Mouse (Mus musculus) neural tube, embryonic 12.5 days (tissue): ENCODE data around the gene Stx19. TPM values are rescaled to one million over a fixed set of nuclear protein-coding genes. Genes with fewer than 3 reads are reported as not detected.

Source experiments
- ATAC-seq: fragments of 200-750 bp; cut with Nextera tagmentation; 2 replicates; pipeline ENCODE4 v1.8.0; 2017; ENCODE audit warnings: low read depth, mild to moderate bottlenecking, moderate TSS enrichment, moderate library complexity; ENCODE audit not compliant: low FRiP score
- H3K27ac ChIP-seq: fragments of 300-500 bp; sonication (generic); 2 replicates; pipeline ENCODE4 v1.5.1; 2016
- H3K27me3 ChIP-seq: fragments of 300-500 bp; sonication (generic); replicated peaks from 2 replicates; pipeline ENCODE4 v1.6.1; 2016; ENCODE audit warnings: mild to moderate bottlenecking
- H3K36me3 ChIP-seq: fragments of 300-500 bp; sonication (generic); 2 replicates; pipeline ENCODE4 v1.6.1; 2016; ENCODE audit warnings: mild to moderate bottlenecking
- H3K4me1 ChIP-seq: fragments of 300-500 bp; sonication (generic); 2 replicates; pipeline ENCODE4 v1.6.1; 2016
- H3K4me2 ChIP-seq: fragments of 300-500 bp; sonication (generic); replicated peaks from 2 replicates; pipeline ENCODE4 v1.6.1; 2016; ENCODE audit warnings: mild to moderate bottlenecking
- H3K4me3 ChIP-seq: fragments of 300-500 bp; sonication (generic); 2 replicates; pipeline ENCODE4 v1.5.1; 2016
- H3K9ac ChIP-seq: fragments of 300-500 bp; sonication (generic); 2 replicates; pipeline ENCODE4 v1.6.1; 2016; ENCODE audit warnings: mild to moderate bottlenecking
- H3K9me3 ChIP-seq: fragments of 300-500 bp; sonication (generic); 2 replicates; pipeline ENCODE4 v1.6.1; 2016; ENCODE audit warnings: mild to moderate bottlenecking
- WGBS: fragments of 180-500 bp; shearing (Covaris S2); methylation state at CpG from one replicate; pipeline ENCODE4 v1.1.7; 2016; 5-methylcytosine and 5-hydroxymethylcytosine counted together
- polyA plus RNA-seq: library from polyadenylated mRNA; unstranded; fragments of >200 nt; fragmentation: Nextera tagmentation; extraction: Ambion mirVana; gene quantifications from 2 replicates; pipeline ENCODE4 v1.2.1, GENCODE M21; 2016

The Stx19 gene
- 0.65 and 0.77 TPM in 2 replicates for polyA plus RNA-seq

DNA sequence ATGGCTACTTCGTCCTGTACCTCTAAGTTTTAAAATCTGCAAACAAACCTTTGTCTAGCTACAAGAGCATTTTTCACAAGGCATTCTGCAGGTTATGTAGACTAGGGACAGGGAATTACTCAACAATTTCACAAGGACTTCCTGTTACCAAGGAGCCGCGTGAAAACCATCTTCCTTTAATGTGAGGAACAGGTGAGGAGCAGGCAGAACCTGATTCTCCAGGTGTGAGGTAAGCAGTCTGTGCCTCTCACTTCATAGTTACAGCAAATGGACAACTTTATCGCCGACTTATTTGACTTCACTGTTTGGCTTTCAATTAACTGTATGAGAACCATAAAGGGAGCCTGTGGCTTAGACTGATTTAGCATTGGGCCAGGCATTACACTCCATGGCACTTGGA, at the start of gene Stx19:
Gene Stx19, plus strand, starts transcription at position 186 of the 400 bp plus-strand sequence.
- Histone ChIP-seq H3K36me3 (0 out of 2 replicates have a peak, but pooled peaks cover 4% of the 10 kb centered on the region), H3K9me3 (no peaks in the 10 kb centered on the region), H3K27ac (no peak within 1 kb of the TSS), H3K4me2 (no peak within 1 kb of the TSS), H3K4me3 (no peak within 1 kb of the TSS), H3K27me3 (no peaks in the 10 kb centered on the region), H3K9ac (no peak within 1 kb of the TSS), H3K4me1 (no peaks in the 10 kb centered on the region)
- WGBS, result 88% methylated on average over 5 of the region's 5 CpGs
- ATAC-seq, result no peak

DNA sequence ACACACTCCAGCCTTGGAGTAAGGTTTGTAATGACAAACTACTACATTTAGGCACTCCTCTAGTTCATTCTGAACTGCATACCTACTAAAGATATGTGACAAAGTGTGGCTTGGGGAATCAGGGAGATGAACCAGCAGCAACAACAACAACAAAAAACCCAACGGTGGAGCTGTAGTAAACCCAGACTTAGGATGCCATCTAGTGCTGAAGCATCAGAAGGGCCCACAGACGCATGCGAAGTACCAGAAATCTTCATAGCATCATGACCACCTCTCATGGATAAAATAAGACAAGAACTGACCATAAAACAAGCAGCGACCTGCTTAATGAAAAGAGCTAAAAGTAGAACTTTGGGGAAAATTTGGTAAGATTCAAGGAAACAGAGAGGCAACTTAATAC, 41.0 kb upstream of the Stx19 start:
- H3K27ac ChIP-seq, result no peak overlapping the region
- H3K4me3 ChIP-seq, result no peak overlapping the region
- ATAC-seq, result no peak
- H3K36me3 ChIP-seq, result no peaks in the 10 kb centered on the region
- no peak overlapping the region for H3K9ac ChIP-seq
- WGBS, result 86% methylated on average over 4 of the region's 4 CpGs
- no peaks in the 10 kb centered on the region for H3K9me3 ChIP-seq
- no peaks in the 10 kb centered on the region for H3K27me3 ChIP-seq
- no peak overlapping the region for H3K4me2 ChIP-seq
- no peaks in the 10 kb centered on the region for H3K4me1 ChIP-seq

GRCm38 (mm10) chr16:62776034-62776433, 38.4 kb upstream of the Stx19 start:
- Histone ChIP-seq H3K4me2 (no peak overlapping the region), H3K4me3 (no peak overlapping the region), H3K4me1 (no peaks in the 10 kb centered on the region), H3K27me3 (no peaks in the 10 kb centered on the region), H3K36me3 (no peaks in the 10 kb centered on the region), H3K9ac (no peak overlapping the region), H3K27ac (no peak overlapping the region), H3K9me3 (no peaks in the 10 kb centered on the region)
- ATAC-seq, result no peak
- WGBS, result 85% methylated on average over 11 of the region's 11 CpGs

GRCm38 (mm10) chr16:62778282-62778681, 36.2 kb upstream of the Stx19 start:
- WGBS, result 76% methylated on average over 10 of the region's 10 CpGs
- Histone ChIP-seq H3K4me3 (no peak overlapping the region), H3K27ac (no peak overlapping the region), H3K9me3 (no peaks in the 10 kb centered on the region), H3K27me3 (no peaks in the 10 kb centered on the region), H3K36me3 (no peaks in the 10 kb centered on the region), H3K4me1 (peaks cover 3% of the 10 kb centered on the region; the same call in 1 of the 2 replicates), H3K9ac (no peak overlapping the region), H3K4me2 (no peak overlapping the region)
- ATAC-seq, result no peak

- Histone ChIP-seq H3K27me3 (no peaks in the 10 kb centered on the region), H3K4me3 (no peak overlapping the region), H3K4me1 (peaks cover 24% of the 10 kb centered on the region), H3K9ac (no peak overlapping the region), H3K27ac (no peak overlapping the region), H3K36me3 (no peaks in the 10 kb centered on the region), H3K4me2 (no peak overlapping the region), H3K9me3 (no peaks in the 10 kb centered on the region)
- no peak for ATAC-seq
- 74% methylated on average over 5 of the region's 5 CpGs for WGBS
These were observed 32.2 kb upstream of the Stx19 start for GRCm38 (mm10) chr16:62782229-62782628.

DNA sequence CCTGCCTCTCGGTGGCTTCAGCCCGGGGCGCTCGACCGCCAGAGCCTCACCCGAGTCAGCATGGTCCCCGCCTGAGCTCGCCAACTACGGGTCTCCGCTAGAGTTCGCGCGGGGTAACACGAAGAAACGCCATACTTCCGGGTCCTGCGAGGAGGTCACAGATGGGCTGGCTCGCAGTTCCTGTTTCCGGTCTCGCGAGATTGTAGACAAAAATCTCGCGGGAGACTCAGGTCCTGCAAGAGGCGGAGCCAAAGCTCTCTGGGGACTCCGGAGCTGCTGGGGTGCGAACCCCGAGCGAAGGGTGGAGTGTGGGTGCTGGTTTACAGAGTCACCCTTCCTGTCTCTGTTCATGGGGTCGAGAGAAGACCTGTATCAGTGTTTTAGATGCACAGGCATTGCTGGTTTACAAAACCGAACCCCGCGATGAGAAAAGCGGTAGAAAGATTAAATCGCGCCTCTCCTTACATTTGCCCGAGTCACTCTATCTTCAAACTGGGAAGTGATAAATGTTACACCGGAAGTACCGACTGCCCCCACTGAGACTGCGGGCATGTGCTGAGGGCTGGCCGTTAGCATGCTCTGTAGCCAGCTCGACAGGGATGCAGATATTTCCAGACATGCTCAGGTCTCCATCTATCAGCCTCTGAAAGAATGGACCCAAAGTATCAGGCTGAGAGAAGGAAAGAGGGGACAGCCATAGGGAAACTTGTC, 27.7 kb upstream of the Stx19 start, which contains the start of gene Nsun3:
Gene Nsun3, minus strand, starts transcription at position 198 of the 711 bp plus-strand sequence.
- Histone ChIP-seq H3K9me3 (no peaks in the 10 kb centered on the region), H3K4me1 (peaks cover 24% of the 10 kb centered on the region), H3K27ac (peak within 1 kb of the TSS; percentile 50; the same call in 1 of the 2 replicates), H3K9ac (peak within 1 kb of the TSS; percentile 82), H3K27me3 (no peaks in the 10 kb centered on the region), H3K4me3 (peak within 1 kb of the TSS; percentile 76), H3K36me3 (no peaks in the 10 kb centered on the region), H3K4me2 (peak within 1 kb of the TSS; percentile 67)
- 3% methylated on average over 41 of the region's 41 CpGs for WGBS
- ATAC-seq, result peak; percentile 95

DNA sequence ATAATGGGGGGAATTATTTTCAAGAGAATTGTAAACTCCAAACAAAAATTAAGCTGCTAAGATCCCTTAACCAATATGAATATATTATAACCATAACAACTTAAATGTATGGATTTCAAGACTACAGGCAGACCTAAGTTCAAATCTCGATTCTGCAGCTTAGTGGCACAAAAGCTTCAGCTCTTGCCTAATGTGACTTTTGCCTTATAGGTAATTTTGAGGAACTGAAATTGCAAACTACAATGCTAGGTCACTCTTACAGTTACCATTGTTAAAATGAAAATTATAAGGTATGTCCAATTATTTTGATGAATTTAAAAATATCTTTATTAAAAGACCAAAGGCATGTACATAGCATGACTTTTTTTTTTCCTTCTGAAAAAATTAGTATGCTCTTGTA, 17.9 kb upstream of the Stx19 start:
- no peaks in the 10 kb centered on the region for H3K4me1 ChIP-seq
- no peak overlapping the region for H3K4me2 ChIP-seq
- H3K9me3 ChIP-seq, result no peaks in the 10 kb centered on the region
- H3K9ac ChIP-seq, result no peak overlapping the region
- H3K4me3 ChIP-seq, result no peak overlapping the region
- WGBS, result 85% methylated on average over 1 of the region's 1 CpGs
- H3K27ac ChIP-seq, result no peak overlapping the region
- H3K27me3 ChIP-seq, result no peaks in the 10 kb centered on the region
- peaks cover 10% of the 10 kb centered on the region for H3K36me3 ChIP-seq
- ATAC-seq, result no peak

DNA sequence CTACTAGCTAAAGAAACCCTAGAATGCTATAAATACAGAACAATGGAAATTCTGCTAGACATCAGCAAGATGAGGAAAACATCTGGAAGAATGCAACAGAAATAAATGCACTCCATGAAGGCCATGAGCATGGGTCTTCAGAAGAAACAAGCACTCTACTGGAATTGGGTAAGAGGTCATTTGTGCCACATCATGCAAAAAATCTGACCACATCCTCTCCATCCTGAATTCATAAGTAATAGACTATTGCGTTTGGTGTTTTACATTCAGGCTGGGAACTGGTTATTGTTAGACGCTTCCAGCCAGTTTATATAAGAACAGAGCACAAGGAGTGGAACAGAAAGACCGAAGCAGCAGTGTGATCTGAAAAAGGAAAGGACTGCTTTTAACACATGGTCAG, 15.7 kb upstream of the Stx19 start:
- no peaks in the 10 kb centered on the region for H3K9me3 ChIP-seq
- no peak for ATAC-seq
- WGBS, result 95% methylated on average over 3 of the region's 3 CpGs
- H3K4me3 ChIP-seq, result no peak overlapping the region
- H3K27ac ChIP-seq, result no peak overlapping the region
- H3K9ac ChIP-seq, result no peak overlapping the region
- H3K4me2 ChIP-seq, result no peak overlapping the region
- H3K4me1 ChIP-seq, result no peaks in the 10 kb centered on the region
- no peaks in the 10 kb centered on the region for H3K27me3 ChIP-seq
- H3K36me3 ChIP-seq, result peaks cover 17% of the 10 kb centered on the region

GRCm38 (mm10) chr16:62799426-62799825, 15.1 kb upstream of the Stx19 start:
- 90% methylated on average over 4 of the region's 4 CpGs for WGBS
- no peak for ATAC-seq
- Histone ChIP-seq H3K4me2 (no peak overlapping the region), H3K36me3 (peaks cover 19% of the 10 kb centered on the region), H3K4me3 (no peak overlapping the region), H3K27me3 (no peaks in the 10 kb centered on the region), H3K27ac (no peak overlapping the region), H3K9ac (no peak overlapping the region), H3K9me3 (no peaks in the 10 kb centered on the region), H3K4me1 (no peaks in the 10 kb centered on the region)

GRCm38 (mm10) chr16:62799839-62800238, 14.6 kb upstream of the Stx19 start:
- Histone ChIP-seq H3K36me3 (peaks cover 22% of the 10 kb centered on the region), H3K9me3 (no peaks in the 10 kb centered on the region), H3K4me3 (no peak overlapping the region), H3K4me2 (no peak overlapping the region), H3K27ac (no peak overlapping the region), H3K27me3 (no peaks in the 10 kb centered on the region), H3K4me1 (no peaks in the 10 kb centered on the region), H3K9ac (no peak overlapping the region)
- 93% methylated on average over 3 of the region's 3 CpGs for WGBS
- no peak for ATAC-seq

DNA sequence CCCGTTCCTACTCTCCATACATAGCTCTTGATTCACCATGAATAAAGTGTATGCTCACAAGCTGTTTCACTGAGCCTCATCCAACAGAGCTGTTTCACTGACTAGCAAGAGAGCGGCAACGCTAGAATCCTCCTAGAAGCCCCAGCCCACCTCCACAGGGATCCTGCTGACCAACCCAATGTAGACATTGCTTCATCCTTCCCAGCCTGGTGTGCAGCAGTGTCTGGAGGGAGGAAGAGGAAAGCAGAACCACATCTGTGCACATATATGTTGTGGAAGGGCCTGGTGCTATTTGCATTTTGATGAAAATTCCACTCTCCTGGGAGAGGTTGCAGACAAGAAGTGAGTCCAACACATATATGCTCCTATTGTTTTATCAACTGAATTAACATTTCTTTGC, 9.9 kb upstream of the Stx19 start:
- no peak overlapping the region for H3K4me3 ChIP-seq
- H3K36me3 ChIP-seq, result peaks cover 18% of the 10 kb centered on the region
- no peaks in the 10 kb centered on the region for H3K27me3 ChIP-seq
- H3K4me2 ChIP-seq, result no peak overlapping the region
- no peaks in the 10 kb centered on the region for H3K9me3 ChIP-seq
- no peak overlapping the region for H3K9ac ChIP-seq
- no peak overlapping the region for H3K27ac ChIP-seq
- ATAC-seq, result no peak
- H3K4me1 ChIP-seq, result no peaks in the 10 kb centered on the region
- 90% methylated on average over 3 of the region's 3 CpGs for WGBS

DNA sequence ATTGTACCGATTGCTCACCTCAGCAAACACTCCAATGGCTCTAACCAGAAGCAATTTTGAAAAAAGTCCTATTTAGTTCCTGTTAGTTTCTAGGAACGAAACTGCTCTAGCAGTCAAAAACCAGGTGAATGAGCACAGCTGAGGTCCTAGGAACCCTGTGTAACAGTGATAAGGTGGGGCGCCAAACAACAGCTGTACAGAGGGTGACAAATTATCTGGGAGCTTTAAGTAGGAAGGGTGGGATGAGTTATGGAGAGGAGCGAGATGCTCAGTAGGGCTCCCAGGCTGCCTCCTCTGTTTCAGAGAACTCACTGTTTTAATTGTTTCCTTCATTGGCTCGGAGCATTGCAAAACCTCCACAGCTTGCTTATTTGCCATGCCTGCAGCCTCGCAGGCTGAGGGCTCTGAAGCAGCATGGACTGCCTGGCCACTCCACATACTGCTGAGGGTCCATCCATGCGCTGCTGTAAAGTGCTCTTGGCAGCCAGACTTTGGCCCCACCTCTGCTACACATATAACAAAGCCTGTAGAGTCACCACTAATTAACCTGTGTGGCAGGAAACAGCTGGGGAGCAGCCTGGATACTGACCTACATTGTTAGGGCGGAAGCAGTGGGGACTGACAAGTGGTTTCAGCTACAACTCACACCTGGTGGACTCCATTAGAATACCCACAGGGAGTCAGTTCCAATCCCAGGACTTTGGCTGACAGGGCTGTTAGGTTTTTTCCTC, 7.1 kb upstream of the Stx19 start:
- Histone ChIP-seq H3K9ac (no peak overlapping the region), H3K27me3 (no peaks in the 10 kb centered on the region), H3K4me2 (no peak overlapping the region), H3K4me3 (no peak overlapping the region), H3K9me3 (no peaks in the 10 kb centered on the region), H3K27ac (no peak overlapping the region), H3K4me1 (no peaks in the 10 kb centered on the region), H3K36me3 (peaks cover 12% of the 10 kb centered on the region; the same call in 1 of the 2 replicates)
- ATAC-seq, result no peak
- 57% methylated on average over 8 of the region's 8 CpGs for WGBS
